Mouse (Mus musculus): ENCODE measurements around the gene Kmo.
A peak's percentile ranks its signal among the peaks of the same experiment; 100 is the strongest.

The Kmo gene

GRCm38 (mm10) chr1:175619814-175620431 lies at the start of gene Kmo:
TSS of gene Kmo (plus strand) at chr1:175620381.
- ATAC-seq (ENCODE audit: insufficient number of reproducible peaks, low FRiP score, low TSS enrichment), result no peak

GRCm38 (mm10) chr1:175574129-175574528 lies 46.1 kb upstream of the Kmo start:
- ATAC-seq (ENCODE audit: insufficient number of reproducible peaks, low FRiP score, low TSS enrichment), result no peak

- no peak for ATAC-seq (ENCODE audit: insufficient number of reproducible peaks, low FRiP score, low TSS enrichment)
Observed at GRCm38 (mm10) chr1:175578425-175579096, 41.6 kb upstream of the Kmo start.

GRCm38 (mm10) chr1:175579598-175580235 lies 40.5 kb upstream of the Kmo start:
- ATAC-seq (ENCODE audit: insufficient number of reproducible peaks, low FRiP score, low TSS enrichment), result peak; percentile 83; the same call in 1 of the 2 replicates

GRCm38 (mm10) chr1:175580346-175580745 lies 39.8 kb upstream of the Kmo start:
- peak; percentile 49; the same call in 1 of the 2 replicates for ATAC-seq (ENCODE audit: insufficient number of reproducible peaks, low FRiP score, low TSS enrichment)

- ATAC-seq (ENCODE audit: insufficient number of reproducible peaks, low FRiP score, low TSS enrichment), result no peak
Observed at GRCm38 (mm10) chr1:175582799-175583198, 37.4 kb upstream of the Kmo start.

GRCm38 (mm10) chr1:175585267-175585666 lies 34.9 kb upstream of the Kmo start:
- no peak for ATAC-seq (ENCODE audit: insufficient number of reproducible peaks, low FRiP score, low TSS enrichment)

- ATAC-seq (ENCODE audit: insufficient number of reproducible peaks, low FRiP score, low TSS enrichment), result no peak
Observed at GRCm38 (mm10) chr1:175586656-175587055, 33.5 kb upstream of the Kmo start.

GRCm38 (mm10) chr1:175592832-175593231 lies 27.3 kb upstream of the Kmo start:
- no peak for ATAC-seq (ENCODE audit: insufficient number of reproducible peaks, low FRiP score, low TSS enrichment)

- no peak for ATAC-seq (ENCODE audit: insufficient number of reproducible peaks, low FRiP score, low TSS enrichment)
Observed at GRCm38 (mm10) chr1:175602231-175602630, 17.9 kb upstream of the Kmo start.

GRCm38 (mm10) chr1:175603390-175603789 lies 16.8 kb upstream of the Kmo start:
- no peak for ATAC-seq (ENCODE audit: insufficient number of reproducible peaks, low FRiP score, low TSS enrichment)

- no peak for ATAC-seq (ENCODE audit: insufficient number of reproducible peaks, low FRiP score, low TSS enrichment)
Observed at GRCm38 (mm10) chr1:175607308-175607707, 12.9 kb upstream of the Kmo start.

- ATAC-seq (ENCODE audit: insufficient number of reproducible peaks, low FRiP score, low TSS enrichment), result no peak
Observed at GRCm38 (mm10) chr1:175607838-175608585, 12.2 kb upstream of the Kmo start.

- ATAC-seq (ENCODE audit: insufficient number of reproducible peaks, low FRiP score, low TSS enrichment), result no peak
Observed at GRCm38 (mm10) chr1:175608708-175609107, 11.5 kb upstream of the Kmo start.

- no peak for ATAC-seq (ENCODE audit: insufficient number of reproducible peaks, low FRiP score, low TSS enrichment)
Observed at GRCm38 (mm10) chr1:175614992-175615391, 5.2 kb upstream of the Kmo start.

- no peak for ATAC-seq (ENCODE audit: insufficient number of reproducible peaks, low FRiP score, low TSS enrichment)
Observed at GRCm38 (mm10) chr1:175623656-175624055, 3.5 kb downstream of the Kmo start.

GRCm38 (mm10) chr1:175625257-175625879 lies 5.2 kb downstream of the Kmo start, which contains the start of gene Fh1:
TSS of gene Fh1 (minus strand) at chr1:175625635.
- peak; percentile 99 for ATAC-seq (ENCODE audit: insufficient number of reproducible peaks, low FRiP score, low TSS enrichment)

GRCm38 (mm10) chr1:175625990-175626692 lies 6.0 kb downstream of the Kmo start:
- ATAC-seq (ENCODE audit: insufficient number of reproducible peaks, low FRiP score, low TSS enrichment), result no peak

GRCm38 (mm10) chr1:175629248-175629647 lies 9.1 kb downstream of the Kmo start:
- ATAC-seq (ENCODE audit: insufficient number of reproducible peaks, low FRiP score, low TSS enrichment), result no peak

GRCm38 (mm10) chr1:175630345-175630744 lies 10.2 kb downstream of the Kmo start:
- no peak for ATAC-seq (ENCODE audit: insufficient number of reproducible peaks, low FRiP score, low TSS enrichment)

Data from cerebellum, adult (tissue).